Mouse (Mus musculus): ENCODE data around the gene Fn1.

The Fn1 gene

DNA sequence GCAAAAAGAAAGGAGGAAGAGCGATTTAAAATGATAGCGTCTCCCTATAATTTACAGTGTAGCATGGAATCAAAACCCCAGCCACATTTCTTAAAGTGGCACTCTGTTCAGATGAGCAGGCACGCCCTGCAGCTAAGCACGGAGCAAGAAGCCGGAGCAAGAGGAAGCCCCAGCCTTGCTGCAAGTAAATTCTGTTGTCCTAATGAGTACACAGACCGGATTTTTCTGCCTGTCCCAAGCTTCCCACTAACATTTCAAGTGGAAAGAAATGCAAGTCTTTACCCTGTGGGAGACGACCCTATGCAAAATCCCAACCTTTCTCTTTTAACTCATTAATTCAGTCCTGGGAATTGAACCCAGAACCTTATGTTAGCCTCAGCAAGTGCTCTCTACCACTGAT is 4.8 kb downstream of the Fn1 start:
- DNase-seq, result no peak

GRCm38 (mm10) chr1:71646774-71647173 is 6.2 kb downstream of the Fn1 start:
- no peak for DNase-seq

- no peak for DNase-seq
Observed at GRCm38 (mm10) chr1:71645999-71646398, 7.0 kb downstream of the Fn1 start.

DNA sequence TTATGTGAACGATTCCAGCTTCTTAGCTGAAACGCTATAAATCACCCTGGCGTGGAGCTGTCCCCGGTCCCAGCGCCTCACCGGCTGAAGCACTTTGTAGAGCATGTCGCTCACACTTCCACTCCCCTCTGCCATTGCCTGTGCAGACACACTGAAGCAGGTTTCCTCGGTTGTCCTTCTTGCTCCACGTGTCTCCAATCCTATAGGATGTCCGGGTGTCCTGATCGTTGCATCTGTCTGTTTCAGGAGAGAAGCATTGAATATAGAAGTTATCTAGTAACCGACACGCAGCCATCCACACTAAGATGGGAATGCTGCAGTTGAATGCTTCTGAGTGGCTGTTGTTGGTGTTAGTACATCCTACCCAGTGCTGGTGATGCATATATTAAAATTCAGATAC is 7.5 kb downstream of the Fn1 start:
- no peak for DNase-seq

- DNase-seq, result no peak
Observed at GRCm38 (mm10) chr1:71642794-71643193, 10.2 kb downstream of the Fn1 start.

GRCm38 (mm10) chr1:71641206-71641605 is 11.8 kb downstream of the Fn1 start:
- no peak for DNase-seq

DNA sequence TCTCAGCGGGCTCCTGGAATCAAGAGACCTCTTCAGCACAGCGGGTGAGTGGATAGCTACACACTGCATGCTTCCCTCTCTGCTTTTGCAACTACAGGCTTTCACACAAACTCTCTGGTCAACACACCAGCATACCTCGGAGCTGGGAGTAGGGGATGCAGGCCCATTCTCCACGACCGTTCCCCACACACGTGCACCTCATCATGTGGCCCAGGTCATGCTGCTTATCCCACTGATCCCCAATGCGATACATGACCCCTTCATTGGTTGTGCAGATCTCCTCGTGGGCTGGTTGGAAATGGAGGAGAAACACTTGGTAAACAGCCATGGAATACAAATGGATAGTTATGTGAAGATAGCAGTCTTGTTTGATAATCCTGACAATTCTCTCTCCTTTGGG is 12.8 kb downstream of the Fn1 start:
- DNase-seq, result no peak

DNA sequence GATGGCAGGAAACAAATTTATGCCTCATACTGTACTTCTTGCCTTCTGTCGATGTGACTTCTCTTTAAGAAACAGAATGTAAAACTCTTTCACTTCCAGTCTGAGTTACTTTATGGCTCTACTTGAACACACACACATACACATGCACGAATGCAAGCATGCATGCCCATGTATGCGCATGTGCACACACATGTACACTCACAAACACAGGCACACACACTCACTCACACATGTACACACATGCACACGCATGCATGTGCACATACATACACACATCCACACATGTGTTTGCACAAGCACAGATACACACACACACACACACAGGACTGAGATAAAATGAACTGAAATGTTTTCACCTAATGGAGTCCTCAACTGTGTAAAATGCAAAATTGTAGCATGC is 16.3 kb downstream of the Fn1 start:
- DNase-seq, result no peak

DNA sequence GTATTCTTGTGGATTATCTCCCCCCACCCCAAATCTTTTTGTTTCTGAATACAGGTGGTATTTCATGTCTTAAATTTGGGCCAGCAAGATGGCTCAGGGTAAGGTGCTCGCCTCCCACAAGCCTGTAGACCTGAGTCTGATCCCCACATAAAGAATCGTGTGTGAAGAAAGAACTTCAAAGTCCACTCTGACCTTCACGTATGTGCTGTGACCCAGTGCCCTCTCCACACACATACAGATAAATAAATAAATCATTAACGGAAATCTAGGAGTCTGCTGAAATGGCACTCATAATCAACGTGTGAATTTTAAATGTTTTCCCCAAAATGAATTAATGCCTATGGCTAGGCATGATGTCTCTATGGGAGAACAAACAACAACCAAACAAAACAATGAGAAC is 16.9 kb downstream of the Fn1 start:
- no peak for DNase-seq

DNA sequence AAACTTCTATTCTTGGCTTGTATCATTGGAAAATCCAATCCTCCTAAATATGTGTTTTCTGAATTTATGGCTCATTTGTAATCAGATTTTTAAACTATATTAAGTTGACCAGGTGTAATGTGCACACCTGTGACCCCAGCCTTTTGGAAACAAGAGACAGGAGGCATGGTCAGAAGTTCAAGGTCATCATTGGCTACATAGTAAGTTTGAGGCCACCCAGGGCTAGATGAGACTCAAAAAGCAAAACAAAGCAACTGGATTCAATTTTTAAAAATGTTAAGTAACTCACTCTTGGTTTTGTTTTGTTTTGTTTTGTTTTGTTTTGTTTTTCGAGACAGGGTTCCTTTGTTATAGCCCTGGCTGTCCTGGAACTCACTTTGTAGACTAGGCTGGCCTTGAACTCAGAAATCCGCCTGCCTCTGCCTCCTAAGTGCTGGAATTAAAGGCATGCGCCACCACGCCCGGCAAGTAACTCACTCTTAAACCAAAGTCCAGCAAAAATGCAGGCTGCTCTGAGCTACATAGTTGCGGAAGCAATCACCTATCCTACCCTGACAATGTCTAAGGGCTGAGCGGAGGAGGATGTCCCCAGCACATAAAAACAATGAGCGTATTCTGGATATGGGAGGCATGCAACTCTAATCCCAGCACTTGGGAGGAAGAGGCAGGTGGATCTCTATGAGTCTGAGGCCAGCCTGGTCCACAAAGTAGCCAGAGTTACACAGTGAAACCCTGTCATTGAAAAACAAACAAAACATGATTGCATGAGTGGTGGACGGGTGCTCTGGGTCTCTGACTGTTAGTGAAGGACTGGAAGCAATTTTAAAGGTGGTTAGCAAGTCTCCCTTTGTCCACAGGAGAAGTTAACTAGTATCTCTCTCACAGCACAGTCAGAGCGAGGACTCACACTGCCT is 17.6 kb downstream of the Fn1 start:
- DNase-seq, result no peak

DNA sequence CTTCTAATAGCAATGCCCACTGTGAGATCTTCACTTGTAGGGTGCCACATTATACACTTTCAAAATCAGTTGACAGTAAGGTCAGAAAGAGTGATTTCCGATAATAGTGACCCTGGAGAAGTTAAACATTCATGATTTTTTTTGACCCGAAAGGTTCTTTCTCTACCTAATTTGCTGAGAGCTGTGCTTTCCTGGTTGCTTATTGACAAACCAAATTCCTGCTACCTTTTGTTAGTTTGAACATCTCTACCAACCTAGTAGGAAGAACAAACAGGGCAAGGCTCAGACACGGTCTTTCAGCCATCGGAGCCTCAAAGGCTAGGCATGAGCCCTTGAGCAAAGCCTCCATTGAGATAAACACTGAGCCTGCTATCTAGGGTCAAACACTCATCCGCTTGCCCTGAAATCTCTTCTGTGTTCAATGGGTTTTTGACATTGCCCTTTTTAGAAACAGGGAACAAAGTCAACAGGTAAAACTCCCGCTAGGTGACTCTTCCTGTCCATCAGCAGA is 18.5 kb downstream of the Fn1 start:
- DNase-seq, result no peak

DNA sequence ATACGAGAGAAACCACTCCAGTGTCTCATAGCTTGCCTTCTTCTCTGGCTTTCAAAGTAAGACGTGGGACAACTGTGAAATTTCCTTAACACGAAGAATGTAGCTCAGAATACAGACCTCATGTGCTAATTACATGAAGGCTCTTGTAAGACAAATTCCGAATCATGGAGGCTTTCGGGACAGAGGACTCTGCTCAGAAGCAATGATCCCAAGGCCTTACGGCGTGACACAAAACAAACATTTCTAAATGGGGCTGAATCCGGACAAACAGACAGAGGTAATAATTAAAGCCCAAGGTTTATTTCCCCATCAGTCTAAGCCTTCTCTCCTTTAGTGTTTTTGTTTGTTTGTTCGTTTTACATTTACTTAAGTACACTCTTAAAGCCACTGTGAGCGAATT is 20.6 kb downstream of the Fn1 start:
- DNase-seq, result no peak

DNA sequence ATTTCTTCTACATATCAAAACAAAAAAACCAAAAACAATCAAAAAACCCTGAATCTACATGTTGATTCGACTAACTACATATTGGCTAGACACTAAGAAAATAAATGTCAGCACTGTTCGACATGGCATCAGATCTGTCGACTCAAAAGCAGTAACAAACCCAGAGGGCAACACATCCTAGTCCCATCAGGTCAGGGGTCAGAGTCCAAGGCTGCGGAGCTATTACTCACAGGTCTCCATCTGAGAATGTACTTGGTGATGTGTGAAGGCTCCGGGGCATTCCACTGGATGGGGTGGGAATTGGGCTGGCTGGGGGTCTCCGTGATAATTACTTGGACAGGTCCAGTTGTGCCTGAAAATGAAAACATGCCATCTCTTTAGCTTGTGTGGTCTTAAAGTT is 21.2 kb downstream of the Fn1 start:
- DNase-seq, result no peak

DNA sequence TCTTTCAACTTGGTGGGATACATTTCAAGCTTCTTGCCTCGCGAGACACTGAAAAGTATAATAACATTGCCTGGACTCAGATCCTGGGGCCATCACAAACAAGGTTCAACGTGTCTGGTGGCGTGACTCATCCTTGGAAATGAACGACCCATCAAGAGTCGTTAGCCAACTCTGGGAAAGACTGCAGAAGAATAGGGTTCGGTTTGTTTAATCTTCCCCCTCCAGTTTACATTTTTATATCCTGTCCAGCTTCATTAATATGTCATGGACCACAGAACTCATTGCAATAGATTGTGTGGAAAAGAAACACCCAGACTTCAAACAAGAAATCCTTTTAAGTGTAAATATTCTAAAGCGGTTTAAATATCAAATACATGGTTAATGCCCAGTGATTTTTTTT is 22.8 kb downstream of the Fn1 start:
- DNase-seq, result no peak

DNA sequence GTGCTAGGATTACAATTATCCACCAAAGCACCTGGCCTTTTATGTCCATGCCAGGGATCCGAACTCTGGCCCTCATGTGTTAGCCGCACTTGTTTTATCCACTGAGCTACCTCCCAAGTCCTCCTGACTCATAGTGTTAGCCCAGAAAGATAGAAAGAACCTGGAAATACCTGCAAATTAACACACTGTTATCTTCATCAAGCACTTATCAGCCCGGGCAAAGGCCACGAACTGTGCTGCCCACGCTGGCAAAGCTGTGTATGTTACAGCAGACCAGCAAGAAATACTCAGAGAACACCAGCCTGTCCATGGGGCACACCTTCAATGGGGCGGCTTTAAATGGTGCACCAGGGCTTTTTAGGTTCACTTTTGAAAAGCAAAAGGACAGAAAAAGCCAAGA is 29.4 kb downstream of the Fn1 start:
- DNase-seq, result no peak

DNA sequence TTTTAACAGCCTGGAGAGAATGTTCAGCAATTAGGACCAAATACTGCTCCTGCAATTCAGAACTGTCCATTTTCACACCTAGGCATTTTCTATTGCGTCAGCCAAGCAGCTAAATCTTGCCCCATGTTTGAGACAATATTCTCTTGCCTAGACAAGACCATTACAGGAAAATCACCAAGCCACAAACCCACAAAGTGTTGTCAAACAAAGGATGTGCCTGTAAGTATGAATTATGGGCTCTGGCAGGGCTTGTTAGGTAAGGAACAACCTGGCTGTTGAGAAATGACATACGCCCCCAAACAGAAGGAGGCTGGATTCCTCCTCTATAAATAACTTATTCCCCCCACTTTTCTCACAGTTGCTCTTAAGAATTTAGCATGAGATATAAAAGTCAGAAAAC is 31.5 kb downstream of the Fn1 start:
- no peak for DNase-seq

GRCm38 (mm10) chr1:71614545-71615246 is 38.3 kb downstream of the Fn1 start:
- no peak for DNase-seq

GRCm38 (mm10) chr1:71612256-71612655 is 40.7 kb downstream of the Fn1 start:
- no peak for DNase-seq

- DNase-seq, result no peak
Observed at GRCm38 (mm10) chr1:71609916-71610315, 43.1 kb downstream of the Fn1 start.

- DNase-seq, result no peak
Observed at GRCm38 (mm10) chr1:71609057-71609775, 43.8 kb downstream of the Fn1 start.

- no peak for DNase-seq
Observed at GRCm38 (mm10) chr1:71606600-71607325, 46.2 kb downstream of the Fn1 start.

DNA sequence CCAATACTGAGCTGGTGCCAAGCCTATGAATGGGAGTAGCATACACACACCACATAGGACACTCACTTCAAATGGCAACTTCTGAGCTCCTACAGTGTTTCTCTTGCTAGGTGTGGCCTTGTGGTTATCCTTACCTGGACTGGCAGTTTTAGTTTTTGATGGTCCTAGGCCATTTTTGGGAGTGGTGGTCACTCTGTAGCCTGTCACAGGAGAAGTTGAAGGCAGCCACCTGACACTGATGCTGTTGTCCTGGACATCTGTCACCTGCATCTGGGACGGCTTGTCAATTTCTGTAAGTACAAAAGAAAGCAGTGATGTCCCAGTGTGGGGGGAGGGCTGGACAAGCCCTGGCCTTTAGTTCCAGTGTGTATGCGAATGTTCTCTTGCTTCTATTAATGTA is 47.2 kb downstream of the Fn1 start:
- no peak for DNase-seq

DNA sequence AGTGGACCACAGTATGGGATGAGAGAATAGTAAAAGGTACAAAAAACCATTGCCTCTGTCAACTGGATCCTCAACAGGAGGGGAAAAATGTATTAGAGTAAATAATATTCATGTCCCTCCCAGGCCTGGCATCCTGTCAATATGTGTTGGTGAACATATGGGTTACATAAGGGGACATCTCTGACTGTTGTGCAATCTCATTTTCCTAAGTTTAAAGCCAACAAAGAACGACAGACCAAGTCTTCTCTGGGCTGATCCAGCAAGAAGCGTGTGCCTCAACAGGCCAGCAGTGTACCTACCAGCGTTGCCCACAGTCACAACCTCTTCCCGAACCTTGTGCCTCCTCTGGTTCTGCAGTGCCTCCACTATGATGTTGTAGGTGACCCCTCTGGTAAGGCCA is 57.6 kb downstream of the Fn1 start:
- no peak for DNase-seq
